Mouse (Mus musculus) embryonic facial prominence, embryonic 11.5 days (tissue): Measurements from ENCODE around the gene Pdlim1. TPM values are rescaled to one million over a fixed set of nuclear protein-coding genes. Genes with fewer than 3 reads are reported as not detected.

Experiments used
- ATAC-seq: fragments of 200-750 bp; cut with Nextera tagmentation; replicated peaks from 2 replicates; pipeline ENCODE4 v1.8.0; 2017; ENCODE audit warnings: low read depth; ENCODE audit not compliant: insufficient number of reproducible peaks, low FRiP score, low TSS enrichment
- DNase-seq: peaks from one replicate; pipeline ENCODE4 v3.0.0-alpha.2; 2015; ENCODE audit warnings: low spot score
- H3K27ac ChIP-seq: fragments of 300-500 bp; sonication (generic); replicated peaks from 2 replicates; pipeline ENCODE4 v1.5.1; 2014; ENCODE audit warnings: mild to moderate bottlenecking, low read depth, low read length, control low read depth
- H3K27me3 ChIP-seq: fragments of 300-500 bp; sonication (generic); 2 replicates; pipeline ENCODE4 v1.6.1; 2014; ENCODE audit warnings: mild to moderate bottlenecking, low read length, moderate library complexity, mixed read lengths; ENCODE audit not compliant: control insufficient read depth, insufficient read depth
- H3K36me3 ChIP-seq: fragments of 300-500 bp; sonication (generic); replicated peaks from 2 replicates; pipeline ENCODE4 v1.6.1; 2014; ENCODE audit warnings: low read depth, mild to moderate bottlenecking, low read length, moderate library complexity, mixed read lengths; ENCODE audit not compliant: control insufficient read depth, insufficient read depth
- H3K4me1 ChIP-seq: fragments of 300-500 bp; sonication (generic); 2 replicates; pipeline ENCODE4 v1.6.1; 2014; ENCODE audit warnings: low read length, mixed read lengths; ENCODE audit not compliant: control insufficient read depth, insufficient read depth
- H3K4me2 ChIP-seq: fragments of 300-500 bp; sonication (generic); 2 replicates; pipeline ENCODE4 v1.6.1; 2014; ENCODE audit warnings: low read depth, mild to moderate bottlenecking, control low read depth, low read length, moderate library complexity
- H3K4me3 ChIP-seq: fragments of 300-500 bp; sonication (generic); 2 replicates; pipeline ENCODE4 v1.5.1; 2014; ENCODE audit warnings: low read depth, low read length, control low read depth
- H3K9ac ChIP-seq: fragments of 300-500 bp; sonication (generic); replicated peaks from 2 replicates; pipeline ENCODE4 v1.6.1; 2014; ENCODE audit warnings: mild to moderate bottlenecking, control low read depth, low read length
- H3K9me3 ChIP-seq: fragments of 300-500 bp; sonication (generic); replicated peaks from 2 replicates; pipeline ENCODE4 v1.6.1; 2016; ENCODE audit warnings: mild to moderate bottlenecking, low read length, inconsistent platforms, mixed read lengths; ENCODE audit not compliant: control insufficient read depth
- whole genome bisulfite sequencing: fragments of 180-500 bp; shearing (Covaris S2); extraction: QIAGEN DNeasy Blood & Tissue Kit; methylation state at CpG from one replicate; pipeline ENCODE4 v1.1.7; 2014; 5-methylcytosine and 5-hydroxymethylcytosine counted together
- polyA plus RNA-seq: library from polyadenylated mRNA; unstranded; fragments of >200 nt; fragmentation: Nextera tagmentation; extraction: Ambion mirVana; gene quantifications from 2 replicates; pipeline ENCODE4 v1.2.1, GENCODE M21; 2014

Pdlim1 gene
- polyA plus RNA-seq, 1 experiment from 2014 or later: 121 TPM

DNA sequence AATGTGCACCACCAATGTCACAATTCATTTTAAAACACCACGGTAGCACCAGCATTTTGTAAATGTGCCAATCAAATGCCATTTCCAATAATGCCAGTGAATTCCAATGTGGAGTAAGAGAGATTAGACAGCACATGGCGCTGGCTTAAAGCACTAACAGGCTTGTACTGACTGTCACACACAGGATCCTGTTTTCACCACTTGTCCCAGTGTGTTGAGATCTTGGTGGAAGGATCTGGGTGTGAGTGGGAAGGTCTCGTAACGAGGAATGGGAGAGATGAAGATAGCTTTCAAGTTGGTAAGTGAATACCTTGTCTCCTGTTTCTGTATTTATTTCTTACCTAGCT is 26.1 kb upstream of the Pdlim1 start:
- no peak overlapping the region for H3K27ac ChIP-seq
- no peaks in the 10 kb centered on the region for H3K36me3 ChIP-seq
- no peaks in the 10 kb centered on the region for H3K9me3 ChIP-seq
- no peak for DNase-seq
- 45% methylated on average over 4 of the region's 4 CpGs for WGBS
- no peak overlapping the region for H3K4me3 ChIP-seq
- no peaks in the 10 kb centered on the region for H3K4me1 ChIP-seq
- H3K27me3 ChIP-seq: no peaks in the 10 kb centered on the region
- H3K4me2 ChIP-seq: no peak overlapping the region
- H3K9ac ChIP-seq: no peak overlapping the region
- no peak for ATAC-seq

DNA sequence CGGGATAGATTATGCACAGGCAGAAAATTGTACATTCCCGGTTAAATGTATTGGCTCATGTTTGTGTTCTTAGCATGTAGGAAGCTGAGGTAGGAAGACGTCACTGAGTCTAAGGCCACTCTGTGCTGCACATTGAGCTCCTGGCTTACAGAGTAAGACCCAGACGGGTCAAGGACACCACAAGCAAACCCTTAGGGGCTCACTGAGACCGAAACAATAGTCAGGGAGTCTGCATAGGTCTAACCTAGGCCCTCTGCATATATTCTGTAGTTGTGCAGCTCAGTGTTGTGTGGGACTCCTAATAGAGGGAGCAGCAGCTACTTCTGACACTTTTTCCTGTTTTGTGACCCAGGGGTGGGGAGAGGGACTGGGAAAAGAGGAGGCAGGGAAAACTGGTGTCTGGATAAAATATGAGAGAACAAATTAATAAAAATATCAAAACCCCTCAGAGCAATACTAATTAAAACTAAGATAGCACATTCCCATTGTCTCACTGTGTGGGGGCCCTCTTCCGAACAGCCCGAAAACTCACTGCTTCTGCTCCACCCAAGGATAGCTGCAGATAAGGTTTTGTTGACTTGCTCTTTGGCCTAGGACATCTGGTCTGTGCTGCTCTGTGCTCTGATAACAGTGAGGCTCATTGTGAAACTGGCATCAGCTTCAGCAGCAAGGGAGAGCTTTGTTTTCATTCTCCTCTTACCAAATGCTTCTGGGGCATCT is 25.6 kb upstream of the Pdlim1 start:
- 53% methylated on average over 7 of the region's 7 CpGs for WGBS
- H3K27ac ChIP-seq: no peak overlapping the region
- 0 out of 2 replicates have a peak, but pooled peaks have one; percentile 30 for ATAC-seq

DNA sequence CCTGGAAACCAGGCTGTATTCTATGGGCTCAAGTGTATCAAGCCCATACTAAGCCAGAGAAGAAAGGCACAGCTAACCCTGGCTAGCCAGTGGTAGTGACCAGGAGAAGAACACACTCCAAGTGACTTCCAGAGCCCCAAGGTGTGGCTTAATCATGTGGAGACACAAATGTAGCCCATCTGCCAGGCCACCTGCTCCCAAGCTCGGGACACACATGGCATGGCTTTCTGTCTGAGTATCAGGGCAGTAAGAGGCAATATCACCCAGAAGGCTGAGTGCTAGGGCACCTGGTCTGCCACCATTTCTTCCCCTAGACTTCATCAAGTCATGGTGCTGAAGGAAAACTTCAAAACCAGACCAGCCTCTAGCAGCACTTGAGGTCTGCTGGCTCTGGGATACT is 22.6 kb upstream of the Pdlim1 start:
- Histone ChIP-seq H3K9ac (no peak overlapping the region), H3K4me3 (no peak overlapping the region), H3K4me2 (no peak overlapping the region), H3K27ac (no peak overlapping the region), H3K36me3 (no peaks in the 10 kb centered on the region), H3K4me1 (no peaks in the 10 kb centered on the region), H3K9me3 (no peaks in the 10 kb centered on the region), H3K27me3 (no peaks in the 10 kb centered on the region)
- ATAC-seq (no peak), DNase-seq (no peak)
- WGBS: 74% methylated on average over 1 of the region's 1 CpGs

More for the DNA sequence above, 25.6 kb upstream of the Pdlim1 start:
- Histone ChIP-seq H3K4me2 (no peak overlapping the region), H3K36me3 (no peaks in the 10 kb centered on the region), H3K27me3 (no peaks in the 10 kb centered on the region), H3K9ac (no peak overlapping the region), H3K4me1 (no peaks in the 10 kb centered on the region), H3K9me3 (no peaks in the 10 kb centered on the region), H3K4me3 (no peak overlapping the region)
- no peak for DNase-seq

DNA sequence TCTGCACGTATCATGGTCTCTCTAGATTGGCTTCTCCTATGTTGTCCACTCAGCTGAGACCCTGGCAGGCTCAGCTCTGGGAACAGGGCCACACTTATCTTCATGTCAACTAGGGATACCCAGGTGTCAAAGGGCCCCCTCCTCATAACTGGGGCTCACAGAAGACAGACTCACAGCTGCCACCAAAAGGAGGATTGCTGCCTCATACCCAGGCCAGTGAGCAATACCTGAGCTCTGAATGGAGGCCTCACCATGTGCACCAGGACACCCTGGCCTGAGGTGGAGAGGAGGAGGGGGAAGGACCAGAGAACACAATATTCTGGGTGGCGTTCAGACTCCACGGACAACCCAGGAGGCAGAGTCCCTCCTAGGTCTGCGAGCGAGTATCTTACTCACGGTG is 22.1 kb upstream of the Pdlim1 start:
- Histone ChIP-seq H3K36me3 (no peaks in the 10 kb centered on the region), H3K4me1 (no peaks in the 10 kb centered on the region), H3K4me2 (no peak overlapping the region), H3K9me3 (no peaks in the 10 kb centered on the region), H3K4me3 (no peak overlapping the region), H3K27ac (no peak overlapping the region), H3K27me3 (no peaks in the 10 kb centered on the region), H3K9ac (no peak overlapping the region)
- WGBS: 94% methylated on average over 6 of the region's 6 CpGs
- ATAC-seq (no peak), DNase-seq (no peak)

DNA sequence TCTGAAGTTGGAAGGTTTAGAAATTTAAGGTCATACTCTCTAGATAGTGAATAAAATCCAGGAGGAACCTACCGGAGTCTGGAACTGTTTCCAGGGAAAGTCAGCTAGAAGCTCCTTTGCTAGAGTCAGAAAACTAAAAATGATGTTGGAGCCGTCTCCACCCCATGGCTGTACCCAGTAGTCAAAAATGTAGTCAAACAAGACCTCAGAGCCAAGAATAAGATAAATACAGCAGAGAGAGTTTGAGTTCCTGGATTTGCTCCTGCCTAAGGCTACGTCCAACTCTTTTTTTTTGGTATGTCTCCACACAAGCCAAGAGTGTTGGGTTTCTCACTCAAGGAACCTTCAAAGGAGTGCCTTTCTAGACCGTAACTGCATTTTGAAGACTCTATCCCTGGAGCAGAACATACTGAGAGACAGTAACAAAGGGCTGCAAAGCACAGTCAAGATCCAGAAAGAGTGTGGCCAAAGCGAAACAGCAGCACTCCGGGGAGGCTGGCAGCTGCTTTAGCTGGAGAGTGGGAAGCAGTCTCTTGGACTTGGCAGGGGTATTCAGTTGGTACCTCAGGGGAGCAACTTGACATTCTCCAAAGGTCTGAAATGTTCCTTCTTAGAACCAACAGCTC is 18.6 kb upstream of the Pdlim1 start:
- Histone ChIP-seq H3K27me3 (no peaks in the 10 kb centered on the region), H3K4me2 (no peak overlapping the region), H3K9ac (no peak overlapping the region), H3K27ac (no peak overlapping the region), H3K9me3 (no peaks in the 10 kb centered on the region), H3K4me1 (no peaks in the 10 kb centered on the region), H3K36me3 (no peaks in the 10 kb centered on the region), H3K4me3 (no peak overlapping the region)
- 82% methylated on average over 6 of the region's 6 CpGs for WGBS
- no peak for ATAC-seq
- DNase-seq: no peak

DNA sequence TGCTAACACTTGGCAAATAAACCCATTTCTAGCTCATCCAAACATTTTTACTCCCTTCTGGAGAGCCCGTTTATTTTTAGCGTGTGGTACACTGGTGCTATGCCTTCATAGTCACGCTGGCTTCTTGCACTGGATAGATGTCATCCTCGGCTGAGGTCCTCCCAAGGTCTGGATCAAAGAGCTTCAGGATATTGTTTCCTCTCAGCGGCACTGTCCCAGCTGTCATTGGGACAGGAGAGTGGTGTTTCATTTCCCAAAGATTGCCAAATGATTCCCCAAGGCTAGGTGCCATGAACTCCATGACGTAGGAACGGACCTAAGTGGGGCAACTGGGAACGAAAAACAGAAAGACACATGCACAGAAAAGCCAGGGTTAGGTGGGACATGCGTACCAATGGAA is 16.8 kb upstream of the Pdlim1 start:
- Histone ChIP-seq H3K27ac (no peak overlapping the region), H3K36me3 (no peaks in the 10 kb centered on the region), H3K9ac (no peak overlapping the region), H3K4me1 (no peaks in the 10 kb centered on the region), H3K9me3 (no peaks in the 10 kb centered on the region), H3K4me3 (no peak overlapping the region), H3K27me3 (no peaks in the 10 kb centered on the region), H3K4me2 (no peak overlapping the region)
- no peak for ATAC-seq
- no peak for DNase-seq
- WGBS: 91% methylated on average over 9 of the region's 9 CpGs

DNA sequence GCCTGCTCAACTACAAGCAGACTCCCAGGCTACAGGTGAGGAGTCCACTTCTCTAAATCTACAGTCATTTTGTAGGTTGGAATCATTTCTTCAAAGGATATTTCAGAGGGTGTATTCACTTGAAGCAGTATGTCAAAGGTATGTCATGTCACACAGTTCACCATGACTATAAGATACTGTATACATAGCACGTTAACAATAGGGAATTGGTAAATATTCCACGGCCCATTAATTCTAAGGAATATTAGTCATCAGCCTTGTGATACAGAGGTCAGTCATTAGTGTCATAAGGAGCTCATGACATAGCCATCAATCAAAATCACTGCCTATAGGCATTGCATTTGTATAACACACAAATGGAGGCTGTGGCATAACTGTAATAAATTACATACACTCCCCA is 13.1 kb upstream of the Pdlim1 start:
- no peaks in the 10 kb centered on the region for H3K4me1 ChIP-seq
- no peak overlapping the region for H3K4me2 ChIP-seq
- H3K9ac ChIP-seq: no peak overlapping the region
- H3K36me3 ChIP-seq: no peaks in the 10 kb centered on the region
- no peaks in the 10 kb centered on the region for H3K27me3 ChIP-seq
- H3K9me3 ChIP-seq: no peaks in the 10 kb centered on the region
- DNase-seq (no peak), ATAC-seq (no peak)
- no peak overlapping the region for H3K27ac ChIP-seq
- H3K4me3 ChIP-seq: no peak overlapping the region
- 86% methylated on average over 2 of the region's 2 CpGs for WGBS

DNA sequence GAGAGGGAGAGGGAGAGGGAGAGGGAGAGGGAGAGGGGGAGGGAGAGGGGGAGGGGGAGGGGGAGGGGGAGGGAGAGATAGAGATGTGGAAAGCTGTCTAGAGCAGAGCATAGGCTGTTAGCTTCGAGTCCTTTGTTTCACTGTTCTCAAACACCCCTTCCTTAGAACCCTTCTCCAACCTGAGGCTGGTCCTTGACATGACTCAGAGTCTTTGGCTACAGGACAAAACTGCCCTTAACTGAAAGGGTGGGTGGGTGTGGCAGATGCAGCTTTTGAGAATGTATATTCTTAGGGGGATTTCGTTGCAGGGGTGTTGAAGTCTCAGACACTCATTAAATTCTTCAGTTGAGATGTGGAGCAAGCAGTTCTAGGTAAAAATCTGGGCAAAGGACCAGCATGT is 11.8 kb upstream of the Pdlim1 start:
- Histone ChIP-seq H3K27me3 (no peaks in the 10 kb centered on the region), H3K9ac (no peak overlapping the region), H3K27ac (no peak overlapping the region), H3K9me3 (no peaks in the 10 kb centered on the region), H3K36me3 (no peaks in the 10 kb centered on the region), H3K4me2 (no peak overlapping the region), H3K4me3 (no peak overlapping the region), H3K4me1 (no peaks in the 10 kb centered on the region)
- DNase-seq: no peak
- no peak for ATAC-seq
- WGBS: 63% methylated on average over 2 of the region's 2 CpGs
